Mouse (Mus musculus) kidney, adult 2 months (tissue): Measurements from ENCODE around the gene Fam71d. TPM values are rescaled to one million over a fixed set of nuclear protein-coding genes. Genes with fewer than 3 reads are reported as not detected.

Experiments used
- DNase-seq: peaks from one replicate; pipeline ENCODE4 v3.0.0; 2021
- H3K27ac ChIP-seq: fragments of 200-500 bp; 2 replicates; pipeline ENCODE4 v1.5.1; 2012; ENCODE audit warnings: low read depth, low read length, control low read depth, inconsistent platforms; ENCODE audit not compliant: insufficient read depth
- H3K27me3 ChIP-seq: fragments of 200-500 bp; replicated peaks from 2 replicates; pipeline ENCODE4 v1.6.1; 2012; ENCODE audit warnings: mild to moderate bottlenecking, moderate library complexity, low read length, inconsistent platforms; ENCODE audit not compliant: control insufficient read depth, insufficient read depth
- H3K36me3 ChIP-seq: fragments of 200-500 bp; 2 replicates; pipeline ENCODE4 v1.6.1; 2012; ENCODE audit warnings: mild to moderate bottlenecking, moderate library complexity, low read length, inconsistent platforms; ENCODE audit not compliant: control insufficient read depth, insufficient read depth
- H3K4me1 ChIP-seq: fragments of 200-500 bp; 2 replicates; pipeline ENCODE4 v1.6.1; 2011; ENCODE audit warnings: low read length; ENCODE audit not compliant: control insufficient read depth, insufficient read depth
- H3K4me3 ChIP-seq: fragments of 200-500 bp; 2 replicates; pipeline ENCODE4 v1.5.1; 2011; ENCODE audit warnings: mild to moderate bottlenecking, low read depth, low read length, control low read depth; ENCODE audit not compliant: insufficient read depth
- CTCF ChIP-seq: fragments of 200-500 bp; conservative IDR thresholded peaks from 2 replicates; pipeline ENCODE4 v1.5.1; 2011; ENCODE audit warnings: low read depth, mild to moderate bottlenecking, control low read depth, low read length, moderate library complexity, mixed read lengths; ENCODE audit not compliant: insufficient read depth, insufficient read length
- POLR2A ChIP-seq: fragments of 200-500 bp; IDR thresholded peaks from one replicate; pipeline ENCODE4 v1.6.1; 2011; ENCODE audit warnings: low read depth, low read length, control low read depth
- WGBS: fragments of 180-500 bp; shearing (Covaris S2); methylation state at CpG from one replicate; pipeline ENCODE4 v1.1.7; 2018; 5-methylcytosine and 5-hydroxymethylcytosine counted together
- polyA plus RNA-seq: library from polyadenylated mRNA; depleted of rRNA; stranded (reverse); fragments of >200 nt; gene quantifications from 2 replicates; pipeline ENCODE4 v1.2.3, GENCODE M21; 2012; rRNA removed

Fam71d gene
- polyA plus RNA-seq, 1 experiment: 0.45 TPM

- Histone ChIP-seq H3K4me3 (no peak overlapping the region), H3K4me1 (peaks cover 3% of the 10 kb centered on the region; the same call in 1 of the 2 replicates), H3K36me3 (no peaks in the 10 kb centered on the region), H3K27ac (no peak overlapping the region), H3K27me3 (no peaks in the 10 kb centered on the region)
- DNase-seq: no peak
- TF ChIP-seq POLR2A (no peak), CTCF (no peak)
- WGBS: 47% methylated on average over 2 of the region's 2 CpGs
Observed at GRCm38 (mm10) chr12:78773211-78773610, 81.9 kb downstream of the Fam71d start.

GRCm38 (mm10) chr12:78777916-78778315, 86.6 kb downstream of the Fam71d start:
- Histone ChIP-seq H3K27ac (no peak overlapping the region), H3K27me3 (no peaks in the 10 kb centered on the region), H3K4me3 (no peak overlapping the region), H3K36me3 (no peaks in the 10 kb centered on the region), H3K4me1 (peaks cover 3% of the 10 kb centered on the region; the same call in 1 of the 2 replicates)
- WGBS: 33% methylated on average over 2 of the region's 2 CpGs
- DNase-seq: no peak
- no peak for TF ChIP-seq POLR2A
- no peak for TF ChIP-seq CTCF

- no peak for TF ChIP-seq CTCF
- TF ChIP-seq POLR2A: no peak
- H3K4me1 ChIP-seq: 0 out of 2 replicates have a peak, but pooled peaks cover 3% of the 10 kb centered on the region
- no peaks in the 10 kb centered on the region for H3K27me3 ChIP-seq
- DNase-seq: no peak
- 61% methylated on average over 4 of the region's 4 CpGs for WGBS
- no peak overlapping the region for H3K27ac ChIP-seq
- no peaks in the 10 kb centered on the region for H3K36me3 ChIP-seq
- no peak overlapping the region for H3K4me3 ChIP-seq
Observed at GRCm38 (mm10) chr12:78778423-78779067, 87.2 kb downstream of the Fam71d start.

Other genes with a start within 250 kb of the Fam71d start
- 4.5 and 6.4 TPM in 2 replicates for gene Mpp5, start 57.4 kb downstream of the Fam71d start, polyA plus RNA-seq
- 32.8 and 52.6 TPM in 2 replicates for gene Atp6v1d, start 170.1 kb downstream of the Fam71d start, polyA plus RNA-seq
- 9.7 and 14.4 TPM in 2 replicates for gene Eif2s1, start 170.3 kb downstream of the Fam71d start, polyA plus RNA-seq
- gene Plek2, start 215.4 kb downstream of the Fam71d start, polyA plus RNA-seq: 2.0 TPM in 2 replicates